Mouse (Mus musculus): Measurements from ENCODE around the gene Matn4. TPM values are rescaled to one million over a fixed set of nuclear protein-coding genes. Genes with fewer than 3 reads are reported as not detected.
"Not testable (repeated sequence)": the region's sequence is repeated elsewhere in the genome, so short reads cannot be mapped to it uniquely, and the experiment has no call there.

The Matn4 gene
- total RNA-seq, 2 experiments from 2014 or later: not detected

DNA sequence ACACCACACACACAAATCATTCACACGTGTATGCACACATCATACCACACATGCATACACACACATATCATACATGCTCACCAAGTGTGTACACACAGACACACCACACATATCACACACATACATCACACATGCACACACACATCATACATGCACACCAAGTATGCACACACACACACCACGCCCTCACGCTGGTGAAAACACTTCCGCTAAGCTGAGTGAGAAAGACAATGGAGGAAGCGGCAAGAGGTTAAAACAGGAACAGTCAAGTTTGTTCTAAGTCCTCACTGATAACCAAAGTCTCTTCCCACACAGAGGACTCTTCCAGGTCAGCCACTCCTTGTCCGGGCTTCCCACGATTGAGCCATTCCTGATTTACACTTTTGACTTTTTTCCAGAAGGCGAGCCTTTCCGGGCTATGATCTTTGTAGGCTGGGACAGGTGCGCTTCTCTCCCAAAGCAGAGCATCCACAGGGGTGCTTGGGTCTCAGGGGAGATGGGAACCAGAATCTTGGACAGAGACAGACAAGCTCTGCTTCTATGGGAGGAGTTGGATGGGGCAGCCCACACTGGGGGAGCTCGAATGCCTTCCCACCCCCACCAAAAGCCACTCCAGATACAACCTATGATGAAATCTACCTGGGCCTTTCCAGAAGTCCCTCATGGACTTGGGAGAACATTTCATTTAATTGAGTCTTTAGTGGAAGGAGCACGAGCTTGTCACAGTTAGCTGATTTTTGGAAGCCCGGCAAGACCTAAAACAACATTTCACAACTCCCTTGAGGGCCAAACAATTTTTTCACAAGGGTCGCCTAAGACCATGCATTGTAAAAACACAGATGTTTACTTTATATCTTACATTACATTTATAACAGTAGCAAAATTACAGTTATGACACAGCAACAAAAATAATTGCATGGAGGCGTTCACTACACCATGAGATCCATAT lies 27.2 kb downstream of the Matn4 start:
- 0 out of 2 replicates have a peak, but pooled peaks have one; percentile 20 for ATAC-seq (replicated peaks; ENCODE audit: poor library complexity, severe bottlenecking)

DNA sequence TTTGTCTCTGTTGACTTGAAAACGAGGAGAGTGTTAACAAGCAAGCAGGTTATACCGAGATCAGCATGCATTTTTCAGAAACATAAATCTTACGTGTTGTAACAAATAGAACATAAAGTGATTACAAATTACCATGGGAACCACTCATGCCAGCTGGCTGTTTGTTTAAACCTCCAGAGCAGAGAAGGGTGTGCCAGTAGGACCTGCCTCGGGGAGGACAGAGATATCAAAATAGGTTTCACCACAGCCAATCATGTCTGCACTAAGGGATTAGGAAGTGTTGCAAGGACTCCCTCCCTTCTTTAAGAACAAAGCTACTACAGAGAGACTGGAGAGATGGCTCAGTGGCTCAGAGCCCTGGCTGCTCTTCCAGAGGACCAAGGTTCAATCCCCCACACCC lies 31.8 kb downstream of the Matn4 start:
- peak; percentile 86 for ATAC-seq (replicated peaks; ENCODE audit: poor library complexity, severe bottlenecking)

DNA sequence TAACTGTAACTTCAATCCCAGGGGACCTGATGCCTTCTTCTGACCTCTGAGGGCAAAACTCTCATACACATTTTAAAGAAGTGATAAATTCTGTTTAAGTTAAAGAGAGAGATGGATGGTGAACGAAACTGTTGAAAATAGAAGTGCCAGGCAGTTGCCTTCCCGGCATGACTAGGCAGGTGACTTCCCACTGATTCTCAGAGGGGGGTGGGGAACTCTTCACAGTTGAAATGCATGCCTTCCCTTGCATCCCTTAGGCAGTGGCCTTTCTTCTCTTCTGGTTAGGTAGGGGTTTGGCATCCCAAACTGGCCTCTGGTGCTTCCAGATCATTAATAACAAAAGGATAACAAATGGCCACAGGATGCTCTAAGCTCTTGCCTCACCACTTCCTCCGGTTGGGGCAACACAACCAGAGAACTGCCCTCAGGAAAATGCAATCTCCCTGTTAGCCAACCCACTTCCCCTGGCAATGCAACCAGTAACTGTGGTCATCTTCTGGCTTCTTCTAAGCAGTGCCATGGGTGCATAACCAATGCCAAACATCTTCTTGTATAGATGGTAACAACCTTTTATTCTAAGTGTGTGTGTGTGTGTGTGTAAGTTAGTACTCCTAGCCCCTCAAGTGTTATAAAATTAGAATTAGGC lies 32.4 kb downstream of the Matn4 start:
- peak; percentile 86 for ATAC-seq (replicated peaks; ENCODE audit: poor library complexity, severe bottlenecking)

DNA sequence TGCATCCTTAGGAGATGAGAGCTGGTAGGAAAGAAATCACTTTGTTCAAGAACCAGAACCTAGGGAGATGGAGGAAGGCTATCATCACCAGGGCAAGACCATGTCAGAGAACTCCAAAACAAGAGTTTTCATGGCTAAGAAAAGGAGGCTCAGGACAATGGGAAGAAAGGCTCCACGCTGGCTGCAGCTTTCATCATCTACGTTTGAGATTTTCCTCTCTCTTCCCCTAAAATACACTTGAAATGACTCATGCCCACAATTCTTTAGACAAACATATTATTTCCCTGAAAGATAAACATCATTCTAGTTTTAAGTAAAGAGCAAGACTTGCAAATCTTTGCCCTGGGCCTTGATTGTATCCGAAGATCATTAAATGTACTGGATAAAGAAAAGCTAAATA lies 33.6 kb downstream of the Matn4 start:
- no peak for ATAC-seq (replicated peaks; ENCODE audit: poor library complexity, severe bottlenecking)

DNA sequence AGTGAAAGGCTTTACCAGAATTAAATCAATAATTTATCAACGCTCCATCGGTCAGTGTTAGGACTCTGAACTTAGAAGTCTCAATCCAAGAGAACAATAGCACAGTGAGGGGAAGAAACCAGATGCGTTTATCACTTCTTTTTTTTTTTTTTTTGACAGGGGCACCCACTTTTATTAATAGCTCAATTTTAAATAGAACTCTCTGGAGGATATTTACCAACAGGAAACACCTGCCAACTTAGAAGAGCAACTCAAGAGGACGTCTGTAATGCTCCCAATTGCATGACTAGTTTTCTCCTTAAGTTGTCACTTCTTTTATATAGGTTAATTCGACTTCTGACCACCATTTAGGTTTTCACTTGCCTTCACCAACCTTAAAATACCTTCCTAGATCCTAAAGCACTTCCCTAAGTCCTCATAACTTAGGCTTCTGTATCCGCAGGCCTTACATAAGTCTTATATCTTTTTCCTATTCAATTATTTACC lies 36.3 kb downstream of the Matn4 start:
- peak; percentile 43 for ATAC-seq (replicated peaks; ENCODE audit: poor library complexity, severe bottlenecking)

DNA sequence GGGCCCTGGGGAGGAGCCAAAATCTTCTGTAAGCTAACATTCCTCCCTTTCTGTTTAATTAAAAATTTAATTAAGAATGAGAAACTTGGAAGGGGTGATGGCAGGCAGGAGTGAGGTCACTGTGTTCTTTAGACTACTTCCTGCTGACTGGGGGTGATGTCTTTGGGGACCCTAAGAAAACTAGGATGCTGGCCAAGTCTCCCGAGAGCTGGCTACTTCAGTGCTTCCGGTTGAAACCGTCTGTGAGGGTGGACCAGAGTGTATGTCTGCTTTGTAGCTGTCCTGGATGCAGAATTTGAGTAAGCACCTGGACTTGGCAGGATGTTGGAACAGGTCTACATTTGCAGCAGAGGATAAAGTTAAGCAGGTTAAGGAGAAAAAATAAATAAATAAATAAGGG lies 38.0 kb downstream of the Matn4 start:
- ATAC-seq (replicated peaks; ENCODE audit: poor library complexity, severe bottlenecking): no peak

DNA sequence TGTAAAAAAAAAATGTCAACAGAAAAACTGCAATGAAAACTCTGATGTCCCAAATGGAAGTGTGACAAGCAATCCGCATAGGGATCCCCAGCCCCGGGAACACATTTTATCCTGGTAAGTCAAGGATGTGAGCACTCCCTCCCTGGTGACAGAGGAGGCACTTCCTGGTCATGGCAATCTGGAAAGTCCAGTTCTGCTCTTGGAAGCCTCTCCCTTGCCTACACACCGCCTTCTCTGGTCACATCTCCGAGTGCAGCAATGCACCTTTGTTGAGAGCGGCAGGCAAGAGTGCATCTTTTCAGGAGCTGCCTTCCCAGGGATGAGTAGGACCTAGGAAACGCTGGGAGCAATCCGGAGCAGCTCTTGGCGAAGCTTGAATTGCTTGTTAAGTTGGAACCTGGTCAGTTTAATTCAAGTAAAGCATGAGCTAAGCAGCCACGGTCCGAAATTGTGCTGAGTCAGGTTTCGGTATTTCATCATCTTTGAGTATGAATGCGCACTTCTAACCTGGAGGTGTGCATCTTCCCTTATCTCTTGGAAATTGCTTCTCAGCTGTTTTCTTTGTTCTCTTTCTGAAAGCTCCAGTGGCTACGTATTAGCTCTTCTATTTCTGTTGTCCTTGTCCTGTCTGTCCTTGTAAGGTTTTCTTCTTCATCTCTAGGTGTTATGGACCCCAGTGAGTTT lies 43.8 kb downstream of the Matn4 start:
- ATAC-seq (replicated peaks; ENCODE audit: poor library complexity, severe bottlenecking): no peak

DNA sequence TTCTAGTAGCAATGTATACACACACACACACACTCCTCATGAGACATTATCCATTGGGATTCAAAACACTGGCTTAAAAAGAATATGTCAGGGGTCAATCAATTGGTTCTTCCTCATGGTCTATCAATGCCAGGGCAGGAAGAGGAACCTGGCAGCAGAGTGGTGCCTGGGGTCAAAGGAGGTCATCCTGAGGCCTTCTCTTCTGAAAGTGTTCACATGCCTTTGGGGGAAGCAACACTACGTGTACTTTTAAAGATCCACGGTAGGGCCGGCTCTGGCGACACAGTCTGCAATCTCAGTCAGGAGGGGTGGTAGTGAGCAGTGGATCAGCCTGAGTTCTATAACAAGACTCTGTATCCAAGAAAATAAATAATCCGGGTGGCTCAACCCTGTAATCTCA lies 45.3 kb downstream of the Matn4 start:
- peak; percentile 53 for ATAC-seq (replicated peaks; ENCODE audit: poor library complexity, severe bottlenecking)

DNA sequence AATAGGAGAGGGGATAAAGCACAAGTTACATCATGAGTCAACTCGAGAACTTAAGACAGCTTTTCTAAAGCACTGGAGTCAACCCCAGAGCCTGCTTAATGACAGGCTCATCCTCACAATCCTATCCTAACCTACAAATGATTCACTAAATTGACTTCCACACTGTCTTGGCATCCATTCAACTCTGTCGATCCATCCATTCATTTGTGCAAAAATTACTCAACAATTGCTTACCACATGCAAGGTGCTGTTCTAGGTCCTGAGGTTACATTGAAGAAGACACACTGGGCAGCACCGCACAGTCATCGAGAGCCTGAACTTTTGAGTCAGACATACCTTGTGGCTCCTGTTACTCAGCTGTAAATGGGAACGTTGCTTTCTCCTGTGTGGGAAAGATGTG lies 45.9 kb downstream of the Matn4 start:
- peak; percentile 33 for ATAC-seq (replicated peaks; ENCODE audit: poor library complexity, severe bottlenecking)

DNA sequence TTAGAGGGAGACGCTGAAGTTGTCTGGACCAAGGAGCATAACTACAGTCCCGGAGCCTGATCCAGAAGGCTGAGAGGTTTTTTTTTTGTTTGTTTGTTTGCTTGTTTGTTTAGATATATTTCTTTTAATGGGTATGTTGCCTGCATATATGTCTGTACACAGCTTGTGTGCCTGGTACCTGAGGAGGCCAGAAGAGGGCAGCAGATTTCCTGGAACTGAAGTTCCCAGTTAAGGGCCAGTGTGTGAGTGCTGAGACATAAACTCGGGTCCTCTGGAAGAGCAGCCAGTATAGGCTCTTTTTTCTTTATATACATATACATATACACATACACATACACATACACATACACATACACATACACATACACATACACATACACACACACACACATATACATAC lies 46.6 kb downstream of the Matn4 start:
- ATAC-seq (replicated peaks; ENCODE audit: poor library complexity, severe bottlenecking): no peak

DNA sequence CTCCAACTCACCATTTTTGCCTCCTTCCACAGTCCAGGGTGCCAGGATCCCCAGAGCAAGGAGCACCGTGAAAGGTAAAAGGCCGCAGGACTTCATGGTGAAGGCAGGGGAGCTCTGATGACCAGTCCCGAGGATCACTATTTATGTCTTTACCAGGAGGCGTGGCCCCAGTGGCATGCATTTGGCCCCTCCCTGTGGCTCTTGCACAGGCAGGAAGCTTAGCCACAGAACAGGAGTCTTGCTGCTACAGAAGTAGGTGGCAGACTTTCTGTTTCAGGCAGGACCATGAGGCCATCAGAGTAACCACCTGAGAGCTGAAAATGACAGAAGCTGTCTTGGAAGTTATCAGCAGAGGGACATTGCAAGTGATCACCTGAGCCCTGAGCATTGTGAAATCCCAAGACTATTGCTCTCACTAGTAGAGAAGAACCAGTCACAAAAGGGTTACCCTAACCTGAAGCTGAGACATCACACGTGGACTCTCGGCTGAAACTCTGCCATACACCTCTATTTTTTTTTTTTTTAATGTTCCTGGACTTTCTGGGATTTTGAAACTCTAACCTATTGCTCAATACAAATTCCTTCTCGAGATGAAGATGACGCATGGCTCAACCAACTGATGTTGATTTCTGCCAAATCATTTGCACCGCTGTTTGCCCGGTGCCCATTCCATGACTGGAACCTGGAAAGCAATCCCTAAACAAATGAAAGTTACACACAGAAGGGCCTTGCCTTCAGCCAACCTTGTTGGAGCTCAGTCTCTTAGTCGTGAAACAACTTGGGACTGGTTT lies 48.6 kb downstream of the Matn4 start:
- ATAC-seq (replicated peaks; ENCODE audit: poor library complexity, severe bottlenecking): peak; percentile 75

DNA sequence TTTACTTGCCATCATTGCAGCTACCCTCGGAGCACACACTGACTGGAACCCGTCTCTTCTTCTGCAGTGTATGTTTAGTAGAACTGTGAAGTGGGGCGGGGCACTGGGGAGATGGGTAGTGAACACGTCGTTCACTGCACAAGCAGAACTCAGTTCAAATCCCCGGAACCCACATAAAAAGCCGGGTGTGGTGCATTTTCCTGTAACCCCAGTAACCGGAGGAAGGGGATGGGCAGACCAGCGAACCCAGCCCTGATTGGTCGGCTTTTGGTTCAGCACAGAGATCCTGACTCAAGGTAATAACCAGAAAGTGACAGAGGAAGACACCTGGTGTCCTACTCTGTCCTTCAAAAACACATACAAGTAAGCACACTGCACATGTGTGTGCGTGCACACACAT lies 51.6 kb downstream of the Matn4 start:
- no peak for ATAC-seq (replicated peaks; ENCODE audit: poor library complexity, severe bottlenecking)

DNA sequence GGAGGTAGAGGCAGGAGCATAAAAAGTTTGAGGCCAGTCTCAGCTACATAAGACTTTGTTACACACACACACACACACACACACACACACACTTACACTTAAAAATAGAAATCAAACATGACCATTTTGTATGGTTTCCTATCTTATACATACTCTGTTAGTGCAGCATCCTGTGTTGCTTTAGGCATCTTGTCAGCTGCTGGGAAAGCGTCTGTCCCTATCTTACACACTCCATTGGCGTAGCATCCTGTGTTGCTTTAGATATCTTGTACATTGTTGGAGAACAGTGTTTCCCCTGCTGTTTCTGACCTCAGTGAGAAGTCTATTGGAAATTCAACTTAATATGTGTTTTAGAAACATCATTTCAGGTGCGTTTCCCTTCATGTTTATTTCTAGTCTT lies 52.3 kb downstream of the Matn4 start:
- no peak for ATAC-seq (replicated peaks; ENCODE audit: poor library complexity, severe bottlenecking)

DNA sequence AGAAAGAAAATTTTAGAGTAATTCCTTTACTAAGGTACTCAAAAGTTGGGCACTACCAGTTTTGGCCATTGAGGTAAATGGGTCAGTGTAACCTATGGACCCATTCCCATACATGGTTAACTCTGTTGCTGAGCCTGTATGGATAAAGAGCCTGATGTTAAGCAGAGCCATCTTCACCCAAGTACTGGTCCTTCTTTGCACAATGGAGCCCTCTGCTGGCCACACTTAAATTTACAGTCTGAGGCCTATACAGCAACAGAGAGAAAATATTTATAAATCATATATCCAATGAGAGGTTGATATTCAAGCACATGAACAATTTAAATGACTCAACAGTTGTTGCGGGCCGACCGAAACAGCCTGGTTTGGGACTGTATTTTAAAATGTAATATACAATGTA lies 56.0 kb downstream of the Matn4 start:
- peak; percentile 74 for ATAC-seq (replicated peaks; ENCODE audit: poor library complexity, severe bottlenecking)

DNA sequence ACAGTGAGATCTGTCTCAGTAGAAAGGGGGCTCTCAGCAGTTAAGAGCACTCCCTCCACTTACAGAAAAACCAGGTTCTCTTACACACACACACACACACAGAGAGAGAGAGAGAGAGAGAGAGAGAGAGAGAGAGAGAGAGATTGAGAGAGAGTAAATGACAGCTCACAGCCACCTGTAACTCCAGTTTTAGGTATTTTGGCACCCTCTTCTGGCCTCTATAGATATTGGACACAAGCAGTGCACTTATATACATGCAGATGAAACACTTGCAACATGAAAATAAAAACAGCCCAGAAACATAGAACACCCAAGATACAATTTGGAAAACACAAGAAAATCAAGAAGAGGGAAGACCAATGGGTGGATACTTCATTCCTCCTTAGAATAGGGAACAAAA lies 57.3 kb downstream of the Matn4 start:
- ATAC-seq (replicated peaks; ENCODE audit: poor library complexity, severe bottlenecking): not testable (repeated sequence)

DNA sequence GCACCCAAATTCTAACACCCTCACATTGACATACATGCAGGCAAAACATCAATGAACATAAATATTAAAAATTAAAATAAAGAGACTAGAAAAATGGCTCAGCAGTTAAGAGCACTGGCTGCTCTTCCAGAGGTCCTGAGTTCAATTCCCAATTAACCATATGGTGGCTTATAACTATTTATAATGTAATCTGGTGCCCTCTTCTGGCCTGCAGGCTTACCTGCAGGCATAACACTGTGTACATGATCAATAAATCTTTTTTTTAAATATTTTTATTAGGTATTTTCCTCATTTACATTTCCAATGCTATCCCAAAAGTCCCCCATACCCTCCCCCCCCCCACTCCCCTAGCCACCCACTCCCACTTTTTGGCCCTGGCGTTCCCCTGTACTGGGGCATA lies 61.2 kb downstream of the Matn4 start:
- ATAC-seq (replicated peaks; ENCODE audit: poor library complexity, severe bottlenecking): not testable (repeated sequence)

Data from granulocyte monocyte progenitor cell, adult 5-6 weeks (primary cell).